Mouse (Mus musculus): ENCODE measurements around the gene Pigp. TPM values are rescaled to one million over a fixed set of nuclear protein-coding genes. Genes with fewer than 3 reads are reported as not detected.

Pigp gene
- polyA plus RNA-seq, 1 experiment: 32.9 TPM

DNA sequence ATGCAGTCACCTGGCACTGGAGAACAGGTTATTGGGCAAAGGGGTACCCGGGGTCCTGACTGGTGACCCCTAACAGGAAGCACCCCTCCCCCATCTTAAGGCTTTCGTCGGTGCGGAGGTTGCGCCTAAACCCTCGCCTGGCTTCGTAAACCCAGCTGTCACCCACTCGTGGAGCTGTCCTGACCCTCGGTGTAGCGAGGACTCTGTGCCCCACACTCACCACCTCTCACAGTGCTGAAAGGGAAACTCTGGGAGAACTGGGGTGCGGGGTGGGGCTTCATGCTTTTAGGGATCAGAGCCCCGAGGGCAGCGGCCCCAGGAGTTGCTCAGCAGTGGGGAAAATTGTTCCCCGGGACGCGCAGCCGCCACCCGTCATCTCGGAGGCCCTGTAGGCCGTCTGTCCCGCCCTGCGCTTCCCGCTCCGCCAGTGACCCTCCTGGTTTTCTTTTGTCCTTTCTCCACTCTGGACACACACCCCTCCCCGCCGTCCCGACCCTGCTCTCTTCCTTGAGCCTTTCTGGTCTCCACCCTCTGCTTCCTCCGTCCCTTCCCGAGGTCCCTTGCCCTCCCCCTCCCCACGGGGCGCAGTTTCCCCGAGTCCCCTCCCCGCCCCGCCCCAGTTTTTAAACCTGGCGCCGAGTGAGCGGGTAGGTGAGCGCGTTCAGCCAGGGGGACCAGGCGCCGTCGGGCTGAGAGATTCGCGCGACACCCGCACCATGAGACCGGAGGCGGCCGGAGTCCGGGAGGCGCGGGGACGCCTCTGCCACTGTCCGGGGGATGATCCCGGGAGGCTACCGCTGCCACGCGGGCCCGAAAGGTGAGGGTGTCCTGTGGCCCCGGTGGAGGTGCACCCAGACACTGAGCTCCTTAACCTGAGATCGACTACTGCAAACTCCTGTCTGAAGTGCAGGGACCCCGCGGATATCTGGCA is 43.6 kb downstream of the Pigp start, which contains the start of gene Ripply3:
Gene Ripply3 (plus strand): TSS at position 640 of the 931 bp plus-strand sequence.
- Histone ChIP-seq H3K36me3 (ENCODE audit: control insufficient read depth, insufficient read depth) (no peaks in the 10 kb centered on the region), H3K4me3 (ENCODE audit: insufficient read depth, poor library complexity, severe bottlenecking) (no peak within 1 kb of the TSS), H3K79me3 (ENCODE audit: low read depth) (no peaks in the 10 kb centered on the region), H3K79me2 (ENCODE audit: control insufficient read depth, insufficient read depth) (no peaks in the 10 kb centered on the region), H3ac (ENCODE audit: control insufficient read depth, insufficient read length, low read depth) (no peak within 1 kb of the TSS), H3K27me3 (ENCODE audit: control insufficient read depth, insufficient read depth, insufficient read length) (no peaks in the 10 kb centered on the region)
- no peak for TF ChIP-seq MYOG (IDR thresholded peaks at IDR 0.05; ENCODE audit: control insufficient read depth, extremely low read depth, insufficient read length)
- TF ChIP-seq CTCF (IDR thresholded peaks at IDR 0.05; ENCODE audit: control insufficient read depth, insufficient read depth, insufficient read length): no peak
- TF ChIP-seq CEBPB (IDR thresholded peaks at IDR 0.05; ENCODE audit: low read depth): no peak
- TF ChIP-seq FOSL1 (IDR thresholded peaks at IDR 0.05; ENCODE audit: insufficient read depth, low read length, poor library complexity, severe bottlenecking): no peak
- no peak for TF ChIP-seq MYOD1 (IDR thresholded peaks at IDR 0.05; ENCODE audit: control insufficient read depth, insufficient read length, low read depth)
- no peak for TF ChIP-seq USF1 (IDR thresholded peaks at IDR 0.05; ENCODE audit: low read depth)
- TF ChIP-seq MAX (IDR thresholded peaks at IDR 0.05): no peak

DNA sequence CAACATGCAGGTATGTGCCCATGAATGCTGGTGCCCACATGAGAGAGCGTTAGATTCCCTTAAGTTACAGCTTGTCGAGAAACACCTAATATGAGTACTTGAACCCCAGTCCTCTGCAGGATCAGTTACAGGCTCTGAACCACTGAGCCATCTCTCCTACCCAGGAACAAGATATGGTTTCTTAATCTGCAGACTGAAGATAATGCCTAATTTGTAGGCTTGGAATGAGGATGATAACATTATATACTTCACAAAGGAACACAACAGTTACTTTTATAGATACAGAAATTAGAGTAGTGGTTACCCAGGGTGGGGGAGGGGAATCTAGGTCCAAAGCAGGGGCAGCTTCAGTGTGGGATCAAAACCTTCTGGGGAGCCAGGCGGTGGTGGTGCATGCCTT is 45.6 kb downstream of the Pigp start:
- H3K79me2 ChIP-seq (ENCODE audit: control insufficient read depth, insufficient read depth): no peaks in the 10 kb centered on the region
- TF ChIP-seq MAX (IDR thresholded peaks at IDR 0.05): no peak
- no peak for TF ChIP-seq USF1 (IDR thresholded peaks at IDR 0.05; ENCODE audit: low read depth)
- TF ChIP-seq FOSL1 (IDR thresholded peaks at IDR 0.05; ENCODE audit: insufficient read depth, low read length, poor library complexity, severe bottlenecking): no peak
- no peak for TF ChIP-seq MYOD1 (IDR thresholded peaks at IDR 0.05; ENCODE audit: control insufficient read depth, insufficient read length, low read depth)
- no peak for TF ChIP-seq CEBPB (IDR thresholded peaks at IDR 0.05; ENCODE audit: low read depth)
- TF ChIP-seq MYOG (IDR thresholded peaks at IDR 0.05; ENCODE audit: control insufficient read depth, extremely low read depth, insufficient read length): no peak
- TF ChIP-seq CTCF (IDR thresholded peaks at IDR 0.05; ENCODE audit: control insufficient read depth, insufficient read depth, insufficient read length): no peak
- H3K36me3 ChIP-seq (ENCODE audit: control insufficient read depth, insufficient read depth): no peaks in the 10 kb centered on the region
- no peak overlapping the region for H3K4me3 ChIP-seq (ENCODE audit: insufficient read depth, poor library complexity, severe bottlenecking)
- H3ac ChIP-seq (ENCODE audit: control insufficient read depth, insufficient read length, low read depth): no peak overlapping the region
- no peaks in the 10 kb centered on the region for H3K79me3 ChIP-seq (ENCODE audit: low read depth)
- no peaks in the 10 kb centered on the region for H3K27me3 ChIP-seq (ENCODE audit: control insufficient read depth, insufficient read depth, insufficient read length)

DNA sequence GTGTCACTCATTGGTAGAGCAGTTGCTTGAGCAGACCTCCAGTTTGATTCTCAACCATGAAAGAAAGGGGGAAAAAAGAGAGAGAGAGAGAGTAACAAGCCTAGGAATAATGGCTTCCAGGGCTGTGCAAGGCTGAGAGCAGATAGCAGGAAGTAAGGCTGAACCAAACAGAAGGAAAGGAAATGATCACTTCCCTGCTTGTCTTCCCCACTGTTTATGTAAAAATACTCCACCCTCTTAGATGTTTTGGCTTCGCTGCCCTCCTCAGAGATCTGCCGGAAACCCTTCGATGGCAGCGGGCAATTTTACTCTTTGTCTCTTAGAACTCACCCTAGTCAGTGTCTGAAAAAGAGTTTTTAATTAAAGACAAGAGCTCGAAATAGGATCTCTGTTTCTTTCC is 48.0 kb downstream of the Pigp start:
- no peak overlapping the region for H3ac ChIP-seq (ENCODE audit: control insufficient read depth, insufficient read length, low read depth)
- no peak for TF ChIP-seq CEBPB (IDR thresholded peaks at IDR 0.05; ENCODE audit: low read depth)
- no peak for TF ChIP-seq CTCF (IDR thresholded peaks at IDR 0.05; ENCODE audit: control insufficient read depth, insufficient read depth, insufficient read length)
- no peak for TF ChIP-seq MYOG (IDR thresholded peaks at IDR 0.05; ENCODE audit: control insufficient read depth, extremely low read depth, insufficient read length)
- no peak for TF ChIP-seq MAX (IDR thresholded peaks at IDR 0.05)
- no peak for TF ChIP-seq FOSL1 (IDR thresholded peaks at IDR 0.05; ENCODE audit: insufficient read depth, low read length, poor library complexity, severe bottlenecking)
- no peak for TF ChIP-seq MYOD1 (IDR thresholded peaks at IDR 0.05; ENCODE audit: control insufficient read depth, insufficient read length, low read depth)
- TF ChIP-seq USF1 (IDR thresholded peaks at IDR 0.05; ENCODE audit: low read depth): no peak
- no peaks in the 10 kb centered on the region for H3K79me2 ChIP-seq (ENCODE audit: control insufficient read depth, insufficient read depth)
- no peak overlapping the region for H3K4me3 ChIP-seq (ENCODE audit: insufficient read depth, poor library complexity, severe bottlenecking)
- H3K27me3 ChIP-seq (ENCODE audit: control insufficient read depth, insufficient read depth, insufficient read length): no peaks in the 10 kb centered on the region
- H3K79me3 ChIP-seq (ENCODE audit: low read depth): no peaks in the 10 kb centered on the region
- no peaks in the 10 kb centered on the region for H3K36me3 ChIP-seq (ENCODE audit: control insufficient read depth, insufficient read depth)

DNA sequence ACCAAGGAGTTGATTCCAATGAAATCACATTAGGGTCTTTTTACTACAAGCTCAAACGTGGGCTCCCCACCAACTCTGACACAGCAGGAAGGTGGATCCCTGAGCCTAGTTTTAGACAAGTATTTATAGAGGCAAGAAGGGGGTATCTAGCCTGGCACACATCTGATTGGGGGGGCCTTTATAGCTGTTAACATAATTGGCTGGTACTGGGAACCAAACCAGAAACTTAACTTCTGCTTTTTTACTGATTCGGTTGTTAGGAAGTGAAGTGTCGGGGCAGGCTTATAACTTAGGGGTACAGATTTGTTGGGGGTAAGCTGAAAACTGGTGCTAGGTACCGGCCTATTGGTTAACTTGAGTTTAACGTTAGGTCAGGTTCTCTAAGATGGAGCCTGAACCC is 51.4 kb downstream of the Pigp start:
- H3K4me3 ChIP-seq (ENCODE audit: insufficient read depth, poor library complexity, severe bottlenecking): no peak overlapping the region
- TF ChIP-seq MYOD1 (IDR thresholded peaks at IDR 0.05; ENCODE audit: control insufficient read depth, insufficient read length, low read depth): no peak
- TF ChIP-seq FOSL1 (IDR thresholded peaks at IDR 0.05; ENCODE audit: insufficient read depth, low read length, poor library complexity, severe bottlenecking): no peak
- no peak for TF ChIP-seq USF1 (IDR thresholded peaks at IDR 0.05; ENCODE audit: low read depth)
- no peak for TF ChIP-seq CTCF (IDR thresholded peaks at IDR 0.05; ENCODE audit: control insufficient read depth, insufficient read depth, insufficient read length)
- no peak for TF ChIP-seq MAX (IDR thresholded peaks at IDR 0.05)
- TF ChIP-seq CEBPB (IDR thresholded peaks at IDR 0.05; ENCODE audit: low read depth): no peak
- no peak for TF ChIP-seq MYOG (IDR thresholded peaks at IDR 0.05; ENCODE audit: control insufficient read depth, extremely low read depth, insufficient read length)
- no peaks in the 10 kb centered on the region for H3K27me3 ChIP-seq (ENCODE audit: control insufficient read depth, insufficient read depth, insufficient read length)
- no peaks in the 10 kb centered on the region for H3K79me3 ChIP-seq (ENCODE audit: low read depth)
- H3K36me3 ChIP-seq (ENCODE audit: control insufficient read depth, insufficient read depth): no peaks in the 10 kb centered on the region
- no peak overlapping the region for H3ac ChIP-seq (ENCODE audit: control insufficient read depth, insufficient read length, low read depth)
- no peaks in the 10 kb centered on the region for H3K79me2 ChIP-seq (ENCODE audit: control insufficient read depth, insufficient read depth)

DNA sequence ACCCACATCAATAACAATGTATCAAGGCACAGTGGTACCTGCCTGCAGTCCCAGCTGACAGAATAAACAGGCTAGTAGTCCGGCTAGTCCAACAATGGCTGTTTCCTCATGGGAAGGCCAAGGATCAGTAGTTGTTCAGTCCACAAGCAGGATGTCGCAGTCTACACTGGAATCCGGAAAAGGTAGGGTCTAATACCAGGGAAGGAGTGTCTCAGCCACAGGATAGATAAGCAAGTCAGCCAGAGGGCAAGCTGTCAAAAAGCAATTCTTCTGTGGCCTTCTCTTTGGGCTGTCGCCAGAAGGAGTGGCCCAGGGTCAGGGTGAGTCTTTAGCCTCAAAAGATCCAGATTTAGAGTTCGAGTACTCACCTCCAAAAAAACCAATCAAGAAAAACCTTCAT is 53.9 kb downstream of the Pigp start:
- H3K79me3 ChIP-seq (ENCODE audit: low read depth): no peaks in the 10 kb centered on the region
- TF ChIP-seq CEBPB (IDR thresholded peaks at IDR 0.05; ENCODE audit: low read depth): no peak
- no peak for TF ChIP-seq USF1 (IDR thresholded peaks at IDR 0.05; ENCODE audit: low read depth)
- TF ChIP-seq MYOG (IDR thresholded peaks at IDR 0.05; ENCODE audit: control insufficient read depth, extremely low read depth, insufficient read length): no peak
- no peak for TF ChIP-seq FOSL1 (IDR thresholded peaks at IDR 0.05; ENCODE audit: insufficient read depth, low read length, poor library complexity, severe bottlenecking)
- no peak for TF ChIP-seq MAX (IDR thresholded peaks at IDR 0.05)
- no peak for TF ChIP-seq CTCF (IDR thresholded peaks at IDR 0.05; ENCODE audit: control insufficient read depth, insufficient read depth, insufficient read length)
- no peak for TF ChIP-seq MYOD1 (IDR thresholded peaks at IDR 0.05; ENCODE audit: control insufficient read depth, insufficient read length, low read depth)
- H3K27me3 ChIP-seq (ENCODE audit: control insufficient read depth, insufficient read depth, insufficient read length): no peaks in the 10 kb centered on the region
- H3ac ChIP-seq (ENCODE audit: control insufficient read depth, insufficient read length, low read depth): no peak overlapping the region
- no peak overlapping the region for H3K4me3 ChIP-seq (ENCODE audit: insufficient read depth, poor library complexity, severe bottlenecking)
- H3K36me3 ChIP-seq (ENCODE audit: control insufficient read depth, insufficient read depth): no peaks in the 10 kb centered on the region
- H3K79me2 ChIP-seq (ENCODE audit: control insufficient read depth, insufficient read depth): no peaks in the 10 kb centered on the region
